Mouse (Mus musculus) spleen, adult 12 weeks (tissue): ENCODE data around the gene Vegfa.
"Not testable (repeated sequence)": the region's sequence is repeated elsewhere in the genome, so short reads cannot be mapped to it uniquely, and the experiment has no call there.

Experiments
- DNase-seq: peaks from one replicate; pipeline ENCODE4 v3.0.0; 2022; ENCODE audit warnings: low spot score

Gene Vegfa

DNA sequence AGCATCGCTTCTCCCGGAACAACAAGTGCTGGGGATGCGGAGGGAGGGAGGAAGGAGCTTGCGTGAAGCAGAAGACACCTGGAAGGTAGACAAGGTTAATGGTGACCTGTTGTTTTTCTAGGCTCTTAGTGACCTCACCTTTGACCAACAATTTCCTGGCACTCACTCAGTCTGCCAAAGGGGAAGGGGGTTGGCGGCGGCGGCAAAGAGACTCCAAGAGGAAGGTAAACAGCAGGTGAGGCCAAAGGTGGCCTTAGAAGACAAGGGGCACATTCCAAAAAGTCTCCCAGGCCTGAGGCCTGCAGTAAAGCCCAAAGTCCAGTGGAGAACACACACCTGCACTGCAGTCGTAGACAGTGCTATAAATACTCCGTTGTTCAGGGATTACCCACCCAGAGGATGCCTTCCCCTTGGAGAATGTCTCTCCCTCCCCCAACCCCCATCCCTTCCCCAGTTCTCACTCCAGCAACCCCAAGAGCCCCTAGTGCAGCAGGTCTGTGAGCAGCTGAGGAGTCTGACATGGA, 35.2 kb downstream of the Vegfa start:
- no peak for DNase-seq

GRCm38 (mm10) chr17:45994281-45994817, 37.8 kb downstream of the Vegfa start:
- no peak for DNase-seq

DNA sequence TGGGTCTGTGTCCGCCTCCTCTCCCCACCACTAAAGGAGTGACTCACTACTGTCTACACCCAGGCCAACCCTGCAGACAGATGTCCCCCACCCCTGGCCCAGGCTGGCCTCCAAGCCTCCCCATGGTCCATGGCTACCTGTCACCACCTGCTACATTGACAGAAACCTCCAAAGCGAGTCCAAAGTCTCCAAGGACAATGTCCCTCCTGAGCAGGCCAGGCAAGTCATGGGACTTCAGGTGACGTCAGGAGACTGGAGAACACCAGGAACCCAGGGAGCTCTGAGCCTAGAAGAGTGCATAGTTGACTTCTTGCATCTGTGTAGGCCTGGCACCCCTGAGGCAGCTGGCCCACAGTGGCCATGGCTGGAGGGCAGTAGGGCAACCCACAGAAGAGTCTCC, 45.3 kb downstream of the Vegfa start:
- no peak for DNase-seq

DNA sequence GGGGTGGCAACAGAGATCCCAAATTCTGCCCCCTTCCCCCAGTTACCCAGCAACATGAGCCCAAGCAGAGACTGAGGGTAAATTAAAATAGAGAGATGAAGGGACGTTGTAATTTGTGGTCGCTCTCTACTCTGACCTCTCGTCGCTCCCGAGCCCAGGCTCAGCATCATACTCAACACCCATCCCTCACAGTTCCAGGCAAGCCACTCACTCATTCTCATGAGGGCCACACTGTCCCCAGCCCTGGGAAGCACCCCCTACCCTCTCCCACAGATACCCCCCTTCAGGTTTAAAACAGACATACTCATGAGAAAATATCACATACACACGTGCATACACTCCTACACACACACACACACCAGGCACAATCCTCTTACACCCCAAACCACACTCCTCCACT, 45.8 kb downstream of the Vegfa start:
- no peak for DNase-seq

GRCm38 (mm10) chr17:45983185-45983584, 49.0 kb downstream of the Vegfa start:
- not testable (repeated sequence) for DNase-seq

DNA sequence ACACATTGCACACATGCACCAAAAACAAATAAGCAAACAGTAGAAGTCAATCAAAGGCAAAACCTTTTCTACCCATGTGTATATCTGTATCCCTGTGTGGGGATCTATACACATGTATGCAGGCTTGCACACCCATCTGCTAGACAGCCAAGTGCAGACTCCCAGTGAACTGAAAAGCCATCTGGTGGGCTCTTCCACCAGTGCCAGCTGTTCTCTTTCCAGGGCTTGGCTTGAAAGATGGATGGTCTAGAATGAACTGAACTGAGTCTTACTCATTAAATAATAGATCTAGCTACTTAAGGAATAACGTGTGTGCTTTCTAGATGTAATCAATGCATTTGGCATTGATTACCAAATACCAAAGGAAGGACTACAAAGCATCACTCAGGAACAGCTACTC, 50.3 kb downstream of the Vegfa start:
- DNase-seq: no peak

- DNase-seq: no peak
These were observed 53.0 kb downstream of the Vegfa start for GRCm38 (mm10) chr17:45979025-45979805.

DNA sequence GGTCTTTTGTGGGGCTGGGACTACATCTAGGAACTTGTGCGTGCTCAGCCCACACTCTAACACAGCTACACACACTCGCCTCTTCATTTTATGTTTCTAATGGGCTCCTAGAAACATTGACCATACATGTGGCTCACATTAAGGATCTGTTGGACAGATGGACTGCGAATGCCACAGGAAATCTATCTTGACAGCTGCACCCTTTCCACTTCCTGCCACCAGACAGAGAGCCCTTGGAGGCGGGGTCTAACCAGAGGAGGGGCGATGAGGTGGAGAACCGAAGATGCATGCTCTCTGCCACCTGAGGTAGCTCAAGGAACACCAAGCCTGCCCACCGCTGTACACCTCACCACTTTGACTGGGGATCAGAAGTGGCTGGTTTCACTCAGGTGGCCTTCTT, 57.7 kb downstream of the Vegfa start:
- DNase-seq: no peak

- no peak for DNase-seq
These were observed 59.0 kb downstream of the Vegfa start for GRCm38 (mm10) chr17:45973214-45973613.

- no peak for DNase-seq
These were observed 59.8 kb downstream of the Vegfa start for GRCm38 (mm10) chr17:45972405-45972804.

- DNase-seq: no peak
These were observed 60.4 kb downstream of the Vegfa start for GRCm38 (mm10) chr17:45971800-45972199.

- no peak for DNase-seq
These were observed 61.2 kb downstream of the Vegfa start for GRCm38 (mm10) chr17:45970741-45971550.

DNA sequence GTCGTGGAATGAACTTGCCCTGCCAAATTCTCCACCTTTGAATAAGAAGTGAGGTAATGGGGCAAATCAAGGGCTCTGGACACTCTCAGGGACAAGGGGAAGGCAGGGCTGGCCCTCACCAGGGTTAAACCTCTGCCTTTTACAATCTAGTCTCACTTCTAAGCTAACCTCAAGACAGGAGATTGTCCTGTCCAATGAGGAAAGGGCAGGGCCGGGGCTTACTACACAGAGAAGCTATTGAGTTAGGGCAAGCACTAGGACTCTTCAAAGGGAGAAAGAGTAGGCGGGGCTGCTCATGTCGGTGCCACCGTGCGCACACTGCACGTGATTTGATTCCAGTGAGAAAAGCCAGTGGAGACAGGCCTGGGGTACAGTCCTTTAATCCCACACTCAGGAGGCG, 62.6 kb downstream of the Vegfa start:
- DNase-seq: no peak

GRCm38 (mm10) chr17:45968341-45968740, 63.8 kb downstream of the Vegfa start:
- no peak for DNase-seq
